Mouse (Mus musculus): ENCODE data around the gene Zzz3.

DNA sequence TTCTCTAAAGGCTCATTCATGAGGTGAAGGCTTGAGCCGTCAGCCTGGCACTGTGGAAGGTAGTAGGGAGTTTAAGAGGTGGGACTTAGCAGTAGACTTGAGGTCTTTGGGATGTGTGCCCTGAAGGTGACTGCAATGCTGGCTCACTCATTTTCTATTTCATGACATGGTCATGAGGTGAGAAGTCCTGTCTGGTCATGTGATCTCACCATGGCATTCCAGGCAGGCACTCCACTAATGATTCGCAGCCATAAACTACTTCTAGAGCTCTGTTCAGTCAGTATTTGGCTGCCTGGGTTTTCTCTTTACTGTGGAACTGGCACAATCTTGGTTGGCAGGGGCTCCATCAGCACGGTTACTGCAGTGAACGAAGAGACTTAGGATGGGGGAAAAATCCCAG lies 93.7 kb downstream of the Zzz3 start:
- TF ChIP-seq CTCF (IDR thresholded peaks at IDR 0.05; ENCODE audit: insufficient read depth, low read depth, low read length), result no peak
- no peak for TF ChIP-seq POLR2A (IDR thresholded peaks at IDR 0.05; ENCODE audit: insufficient read depth, low read depth, low read length)
